Mouse (Mus musculus) spleen, postnatal 10 days (tissue): ENCODE data around the gene Olfr1564.
"Not testable (repeated sequence)": the region's sequence is repeated elsewhere in the genome, so short reads cannot be mapped to it uniquely, and the experiment has no call there.

Experiments used
- DNase-seq, 2 experiments: peaks; one replicate each; pipeline ENCODE4 v3.0.0; 2021 to 2022; ENCODE audit warnings: low spot score in 2 of 2

Olfr1564 gene

GRCm38 (mm10) chr17:33221590-33221989 lies at the start of gene Olfr1564:
Olfr1564 (minus strand) TSS chr17:33221690.
- no peak for DNase-seq

- DNase-seq = no peak
These were observed 47.4 kb upstream of the Olfr1564 start for GRCm38 (mm10) chr17:33268907-33269306.

- no peak for DNase-seq
These were observed 42.9 kb upstream of the Olfr1564 start, which contains the start of gene Olfr63 for GRCm38 (mm10) chr17:33264376-33264775. Olfr63 (plus strand) TSS chr17:33264676.

GRCm38 (mm10) chr17:33255319-33255657 lies 33.8 kb upstream of the Olfr1564 start:
- not testable (repeated sequence) for DNase-seq

GRCm38 (mm10) chr17:33254530-33255318 lies 33.2 kb upstream of the Olfr1564 start, which contains the start of gene Zfp955a:
Zfp955a (minus strand) TSS chr17:33255145.
- not testable (repeated sequence) for DNase-seq

GRCm38 (mm10) chr17:33236646-33237045 lies 15.2 kb upstream of the Olfr1564 start:
- not testable (repeated sequence) for DNase-seq

- DNase-seq = not testable (repeated sequence)
These were observed 30.5 kb downstream of the Olfr1564 start, which contains the start of gene Olfr239 for GRCm38 (mm10) chr17:33191002-33191401. Olfr239 (plus strand) TSS chr17:33191302.

- not testable (repeated sequence) for DNase-seq
These were observed 53.3 kb downstream of the Olfr1564 start, which contains the start of gene Olfr55 for GRCm38 (mm10) chr17:33168147-33168546. Olfr55 (plus strand) TSS chr17:33168447.
